31 mouse cellular contexts compared by ENCODE assay signal in the genomic region with DNA sequence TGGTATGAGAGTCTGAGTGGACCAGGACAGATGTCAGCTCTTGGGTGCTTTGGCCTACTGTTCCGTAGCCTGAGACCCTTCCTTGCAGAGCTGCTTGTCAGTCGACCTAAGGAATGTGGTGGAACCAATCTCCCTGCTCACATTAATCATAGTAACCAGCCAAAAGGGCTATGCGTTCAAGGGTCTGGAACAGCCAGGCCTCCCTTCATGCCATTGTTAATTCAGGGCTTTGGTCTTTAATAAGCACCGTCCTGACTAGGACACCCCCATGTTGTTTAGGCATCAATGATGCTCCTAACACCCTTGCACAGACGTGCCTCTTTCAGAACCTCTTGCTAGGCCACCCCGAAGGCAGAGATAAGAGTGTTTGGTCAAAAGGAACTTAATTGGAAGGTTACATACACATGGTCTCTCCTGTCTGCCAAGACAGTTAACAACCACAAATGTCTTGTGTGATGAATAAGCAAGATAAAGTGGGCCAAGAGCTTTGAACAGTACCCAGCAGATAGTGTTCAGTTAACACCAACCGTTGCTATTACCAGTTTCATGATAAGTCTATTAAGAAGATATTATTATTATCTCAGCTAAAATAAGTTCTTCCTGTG.
DNase-seq lines count a peak whose midpoint lies in the region; ATAC-seq and TF ChIP-seq lines count a peak whose summit lies in the region.
"Had no signal": no experiment of that assay in that cellular context is flagged by ENCODE, and none has a peak within 500 bp of the region (broad histone marks: within the 10 kb centered on the region; RNA-seq: fewer than 3 reads in every experiment).

No protein-coding gene starts in this region.

- H3K27me3 ChIP-seq in G1E (ENCODE audit: insufficient read depth, low read length) (no peaks in the 10 kb centered on the region), Patski (no peaks in the 10 kb centered on the region)
- no peaks in the 10 kb centered on the region for H3K27me3 ChIP-seq in liver, embryonic 13.5 days
- H3K27me3 ChIP-seq in heart, embryonic 10.5 days (ENCODE audit: insufficient read depth, poor library complexity, severe bottlenecking): no peaks in the 10 kb centered on the region
- H3K27me3 ChIP-seq in heart, adult 2 months (ENCODE audit: control insufficient read depth, insufficient read depth, low read length): no peaks in the 10 kb centered on the region
- H3K27me3 ChIP-seq: forebrain, embryonic 13.5 days; heart, embryonic 12.5 days; hindbrain, embryonic 13.5 days; lung, embryonic 15.5 days; neural tube, embryonic 13.5 days had no signal

- TF ChIP-seq EP300 in heart, adult 2 months (IDR thresholded peaks at IDR 0.05; ENCODE audit: insufficient read depth, low read depth, low read length): no peak

- H3K9me3 ChIP-seq in G1E (replicated peaks): no peaks in the 10 kb centered on the region
- no peaks in the 10 kb centered on the region for H3K9me3 ChIP-seq in liver, embryonic 13.5 days (replicated peaks)
- H3K9me3 ChIP-seq in heart, embryonic 10.5 days: no peaks in the 10 kb centered on the region
- H3K9me3 ChIP-seq: forebrain, embryonic 13.5 days; heart, embryonic 12.5 days; hindbrain, embryonic 13.5 days; lung, embryonic 15.5 days; midbrain, embryonic 12.5 days; neural tube, embryonic 13.5 days had no signal

- in situ Hi-C loops in Patski (cut with MboI; ENCODE audit: low pct_unique_long_range_greater_than_20kb): no loop called here

- POLR2A ChIA-PET in Patski (lab: Charles Lee): no interaction called here

- H3K27ac ChIP-seq in liver, embryonic 13.5 days: peak overlapping the region; percentile 62
- H3K27ac ChIP-seq in heart, embryonic 10.5 days: no peak overlapping the region
- no peak overlapping the region for H3K27ac ChIP-seq in heart, adult 2 months
- H3K27ac ChIP-seq: forebrain, embryonic 13.5 days; hindbrain, embryonic 13.5 days; kidney, postnatal 0 days; lung, embryonic 15.5 days; midbrain, embryonic 12.5 days; neural tube, embryonic 13.5 days had no signal

- TF ChIP-seq CTCF in G1E (IDR thresholded peaks at IDR 0.05; ENCODE audit: low read depth, low read length) (no peak), Patski (IDR thresholded peaks at IDR 0.05) (no peak)
- TF ChIP-seq CTCF in heart, adult 2 months (IDR thresholded peaks at IDR 0.05): no peak

- H3K4me3 ChIP-seq in G1E (ENCODE audit: low read depth, low read length): no peak overlapping the region; the same call in 1 of the 2 replicates
- no peak overlapping the region for H3K4me3 ChIP-seq in liver, embryonic 13.5 days (replicated peaks)
- no peak overlapping the region for H3K4me3 ChIP-seq in heart, embryonic 10.5 days
- H3K4me3 ChIP-seq in heart, adult 2 months: no peak overlapping the region
- H3K4me3 ChIP-seq: forebrain, embryonic 13.5 days; heart, embryonic 12.5 days; hindbrain, embryonic 13.5 days; lung, embryonic 15.5 days; midbrain, embryonic 12.5 days; neural tube, embryonic 13.5 days had no signal

- ATAC-seq in G1E (ENCODE audit: extremely low read depth, insufficient number of reproducible peaks, low FRiP score, poor library complexity, severe bottlenecking) (peak; percentile 97), Patski (no peak)
- ATAC-seq in liver, embryonic 13.5 days (ENCODE audit: low read depth): peak; percentile 87
- peak; percentile 85 for ATAC-seq in megakaryocyte progenitor cell, adult 5-6 weeks (replicated peaks; ENCODE audit: poor library complexity)
- ATAC-seq: forebrain, embryonic 13.5 days; intestine, embryonic 16.5 days had no signal

- H3K79me2 ChIP-seq in heart, adult 2 months (replicated peaks; ENCODE audit: control insufficient read depth, insufficient read depth, low read length): no peaks in the 10 kb centered on the region

- peaks cover 84% of the 10 kb centered on the region for H3K4me1 ChIP-seq in G1E (ENCODE audit: insufficient read depth, low read depth, low read length)
- H3K4me1 ChIP-seq in liver, embryonic 13.5 days (replicated peaks): peaks cover 29% of the 10 kb centered on the region
- peaks cover 10% of the 10 kb centered on the region; the same call in 1 of the 2 replicates for H3K4me1 ChIP-seq in heart, embryonic 10.5 days
- no peaks in the 10 kb centered on the region for H3K4me1 ChIP-seq in heart, adult 2 months (ENCODE audit: control insufficient read depth, insufficient read depth, low read length)

- DNase-seq in G1E (ENCODE audit: low spot score) (peak; percentile 75), Patski (ENCODE audit: low read depth, low spot score) (peak; percentile 43)
- peak; percentile 20 for DNase-seq in liver, embryonic 13.5 days
- DNase-seq in heart, embryonic 10.5 days (ENCODE audit: low spot score): no peak
- DNase-seq in heart, adult 2 months: no peak
- no peak for DNase-seq in ovary, adult 18-20 months (ENCODE audit: low spot score)
- DNase-seq: adrenal gland, postnatal 25 days; B cell, adult 2 months; cerebellum, adult 8-10 months; cerebellum, postnatal 25 days; gastrocnemius, postnatal 25 days; heart, adult 11 months; heart, postnatal 4 days; kidney, adult 8-10 months; kidney, postnatal 4 days; layer of hippocampus, postnatal 36 days; left cerebral cortex, postnatal 4 days; retina, postnatal 1 day; right cerebral cortex, postnatal 25 days; spleen, adult 18-20 months; thymus, adult 2 months; thymus, postnatal 4 days had no signal

- H3K4me2 ChIP-seq in liver, embryonic 13.5 days: no peak overlapping the region
- H3K4me2 ChIP-seq: forebrain, embryonic 13.5 days; heart, embryonic 12.5 days; hindbrain, embryonic 13.5 days; lung, embryonic 15.5 days; midbrain, embryonic 12.5 days; neural tube, embryonic 13.5 days had no signal

- WGBS in liver, embryonic 13.5 days (ENCODE audit: insufficient replicate concordance): 31% methylated on average over 7 of the region's 7 CpGs
- 53% methylated on average over 7 of the region's 7 CpGs for WGBS in heart, embryonic 10.5 days
- 67% methylated on average over 7 of the region's 7 CpGs for WGBS in heart, adult 2 months

- no peak for TF ChIP-seq POLR2A in heart, adult 2 months (IDR thresholded peaks at IDR 0.05; ENCODE audit: insufficient read depth, low read depth, low read length)

- intact Hi-C loops in heart, adult 2 months (cut with DNase I): no loop called here

- H3K9ac ChIP-seq in liver, embryonic 13.5 days: no peak overlapping the region
- no peak overlapping the region for H3K9ac ChIP-seq in heart, adult 2 months (ENCODE audit: low read depth, low read length)
- H3K9ac ChIP-seq: forebrain, embryonic 13.5 days; heart, embryonic 12.5 days; hindbrain, embryonic 13.5 days; lung, embryonic 15.5 days; midbrain, embryonic 12.5 days; neural tube, embryonic 13.5 days had no signal

- H3K36me3 ChIP-seq in G1E (replicated peaks): no peaks in the 10 kb centered on the region
- H3K36me3 ChIP-seq in liver, embryonic 13.5 days: no peaks in the 10 kb centered on the region
- no peaks in the 10 kb centered on the region for H3K36me3 ChIP-seq in heart, embryonic 10.5 days
- no peaks in the 10 kb centered on the region for H3K36me3 ChIP-seq in heart, adult 2 months (ENCODE audit: control insufficient read depth, insufficient read depth, low read length)
- H3K36me3 ChIP-seq: heart, embryonic 12.5 days; hindbrain, embryonic 13.5 days; lung, embryonic 15.5 days; midbrain, embryonic 12.5 days; neural tube, embryonic 13.5 days had no signal

- CTCF ChIA-PET in Patski (lab: Charles Lee): interaction anchor here (1.5 kb wide), 1 partner anchor 20 kb away, joined by 3 read pairs; no protein-coding TSS in a partner anchor

Comparison
In these comparisons a context has a peak if more than half of its experiments do, and no peak if none do; other contexts are left out.
1. DNase-seq: peak in G1E (single experiment), Patski (single experiment) and liver, embryonic 13.5 days (single experiment); none in heart, embryonic 10.5 days (single experiment), heart, adult 2 months (0 of 2) and ovary, adult 18-20 months (single experiment).